Mouse (Mus musculus) skeletal muscle tissue, adult 2 months (tissue): Measurements from ENCODE around the gene Nek9.

Experiments used
- DNase-seq: peaks from one replicate; pipeline ENCODE4 v3.0.0-alpha.2; 2012; ENCODE audit warnings: low read depth, low spot score

Gene Nek9

DNA sequence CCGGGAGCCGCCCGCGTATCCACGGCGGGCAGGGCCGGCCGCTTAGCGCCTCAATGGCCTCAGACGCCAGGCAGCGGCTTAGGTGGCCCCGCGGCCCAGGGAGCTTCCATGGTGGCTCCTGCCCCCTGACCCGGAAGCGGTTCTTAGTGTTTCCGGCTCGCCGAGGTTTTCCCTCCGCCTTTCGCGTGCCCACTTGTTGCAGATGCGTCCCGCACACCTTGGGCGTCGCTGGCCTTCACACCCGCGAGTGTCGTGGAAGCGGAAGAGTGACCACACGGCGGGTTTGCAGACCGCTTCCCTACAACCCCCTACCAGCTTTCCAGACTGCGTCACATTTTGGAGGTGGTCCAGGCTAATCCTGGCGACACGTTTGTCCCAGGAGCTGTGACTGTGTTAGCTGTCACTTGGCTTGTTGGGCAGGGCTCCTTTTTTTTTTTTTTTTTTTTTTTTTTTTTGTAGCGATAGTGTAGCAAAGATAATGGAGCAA is at the start of gene Nek9:
Nek9 (minus strand) TSS at position 120 of the 487 bp plus-strand sequence.
- DNase-seq: peak; percentile 88

DNA sequence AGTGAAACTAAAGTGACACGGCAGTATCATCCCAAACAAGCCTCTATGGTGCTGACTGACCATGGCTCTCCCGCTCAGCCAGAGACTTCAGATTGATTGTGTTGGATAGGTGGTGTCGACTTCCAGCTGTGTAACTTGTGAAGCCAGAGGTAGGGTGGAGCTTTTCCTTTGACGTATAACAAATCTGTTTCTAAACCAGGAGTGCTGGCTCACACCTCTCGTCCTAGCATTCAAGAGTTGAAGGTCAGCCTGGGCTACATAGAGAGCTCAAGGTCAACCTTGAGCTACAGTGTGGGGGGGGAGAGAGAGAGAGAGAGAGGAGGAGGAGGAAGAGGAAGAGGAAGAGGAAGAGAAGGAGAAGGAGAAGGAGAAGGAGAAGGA is 46.8 kb upstream of the Nek9 start:
- no peak for DNase-seq

DNA sequence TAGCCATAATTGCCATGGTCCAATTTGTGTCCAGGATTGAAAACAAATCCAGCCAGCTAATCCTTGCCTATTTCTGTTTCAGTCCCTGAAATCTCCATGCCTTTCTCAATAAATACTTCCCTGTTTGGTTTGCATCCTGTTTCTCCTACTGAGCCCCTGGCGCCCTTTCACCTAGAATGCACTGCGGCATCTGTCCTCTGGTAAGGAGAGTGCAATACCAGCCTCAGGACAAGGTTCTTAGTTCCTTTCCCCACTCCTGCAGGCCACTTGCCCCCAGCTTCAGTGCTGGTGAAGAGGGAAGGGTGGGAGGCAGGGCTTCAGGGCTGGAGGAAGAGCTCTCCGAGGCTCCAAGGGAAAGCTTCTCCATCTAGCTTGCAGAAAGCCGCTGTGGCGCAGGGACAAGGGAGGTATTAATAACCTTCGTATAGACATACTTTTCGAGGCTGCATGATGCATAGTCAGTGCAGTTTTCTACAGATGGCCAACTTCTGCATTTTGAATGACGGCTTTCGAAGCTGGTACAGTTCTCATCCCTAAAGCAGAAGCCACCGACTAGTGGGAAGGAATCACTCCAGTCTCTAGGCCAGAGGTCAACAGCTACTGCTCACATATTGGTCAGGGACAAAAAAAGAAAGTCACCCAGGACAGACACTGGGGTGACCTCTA is 46.3 kb upstream of the Nek9 start:
- DNase-seq: peak; percentile 31

DNA sequence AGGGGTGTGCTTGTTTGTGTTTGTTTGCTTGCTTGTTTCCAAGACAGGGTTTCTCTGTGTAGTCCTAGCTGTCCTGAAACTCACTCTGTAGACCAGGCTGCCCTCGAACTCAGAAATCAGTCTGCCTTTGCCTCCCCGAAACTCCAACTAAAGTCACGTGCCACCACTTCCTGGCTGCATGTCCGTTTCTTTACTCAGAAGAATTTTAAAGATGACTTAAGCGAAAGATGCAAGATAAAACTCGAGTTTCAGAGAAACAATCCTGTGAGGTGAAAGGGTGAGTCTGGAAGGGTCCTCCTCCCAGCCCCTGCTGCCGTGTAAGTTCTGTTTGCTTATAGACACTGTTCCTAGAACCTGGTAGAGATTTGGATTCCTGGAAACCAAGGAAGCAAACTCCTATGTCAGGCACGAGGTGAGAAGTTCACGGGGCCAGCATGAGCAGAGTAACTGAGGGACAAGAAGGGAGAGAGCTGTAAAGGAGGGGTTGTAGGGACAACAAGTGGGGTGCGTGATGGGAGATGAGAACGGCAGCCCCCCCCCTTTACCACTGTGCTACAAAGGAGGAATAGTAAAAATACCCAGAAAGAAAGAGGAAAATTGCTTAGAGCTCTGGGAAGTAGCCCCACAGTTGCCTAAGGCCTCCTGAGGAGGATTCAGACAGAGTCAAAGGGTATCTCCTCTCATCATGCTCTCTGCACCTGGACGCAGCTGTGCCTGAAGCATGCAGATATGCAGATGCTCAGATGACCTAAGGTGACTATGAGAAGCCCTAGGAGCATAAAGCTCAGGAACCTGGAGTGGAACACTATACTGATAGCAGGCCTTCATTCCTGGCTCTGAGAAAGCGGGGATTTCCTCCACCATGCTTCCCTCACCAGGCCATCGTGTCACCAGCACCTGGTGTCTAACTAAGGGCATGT is 43.9 kb upstream of the Nek9 start:
- no peak for DNase-seq

DNA sequence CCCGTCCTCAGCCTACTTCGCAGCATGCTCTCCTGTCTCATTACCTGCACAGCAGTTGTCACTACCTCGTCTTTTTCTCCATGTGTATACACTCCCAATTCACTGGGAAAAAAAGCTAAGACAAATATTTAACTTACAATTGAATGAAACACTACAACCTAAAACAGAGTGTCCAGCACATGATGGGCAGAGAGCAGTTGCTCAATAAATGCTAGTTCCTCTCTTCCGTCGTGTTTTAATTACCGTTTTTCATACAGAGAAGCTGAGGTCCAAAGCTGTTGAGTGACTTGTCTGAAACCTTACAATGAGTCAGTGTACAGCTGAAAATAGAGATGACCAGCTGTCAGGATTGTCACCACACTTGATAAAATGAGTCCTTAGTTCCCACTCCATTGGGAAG is 42.4 kb upstream of the Nek9 start:
- no peak for DNase-seq

DNA sequence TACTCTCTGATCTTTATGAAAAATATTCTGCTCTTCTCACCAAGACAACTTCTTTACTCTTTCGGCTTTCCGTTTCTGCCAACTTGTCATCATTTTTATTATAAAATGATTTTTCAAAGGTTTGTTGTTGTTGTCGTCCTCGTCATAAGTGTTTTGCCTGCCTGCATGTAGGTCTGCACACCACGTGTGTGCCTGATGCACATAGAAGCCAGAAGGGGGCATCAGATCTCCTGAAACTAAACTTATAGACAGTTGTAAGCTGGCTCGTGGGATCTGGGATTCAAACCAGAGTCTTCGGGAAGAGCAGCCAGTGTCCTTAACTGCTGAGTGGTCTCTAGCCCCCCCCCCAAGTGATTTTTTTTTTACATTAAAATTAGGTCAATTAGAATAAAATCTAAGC is 41.8 kb upstream of the Nek9 start:
- no peak for DNase-seq

DNA sequence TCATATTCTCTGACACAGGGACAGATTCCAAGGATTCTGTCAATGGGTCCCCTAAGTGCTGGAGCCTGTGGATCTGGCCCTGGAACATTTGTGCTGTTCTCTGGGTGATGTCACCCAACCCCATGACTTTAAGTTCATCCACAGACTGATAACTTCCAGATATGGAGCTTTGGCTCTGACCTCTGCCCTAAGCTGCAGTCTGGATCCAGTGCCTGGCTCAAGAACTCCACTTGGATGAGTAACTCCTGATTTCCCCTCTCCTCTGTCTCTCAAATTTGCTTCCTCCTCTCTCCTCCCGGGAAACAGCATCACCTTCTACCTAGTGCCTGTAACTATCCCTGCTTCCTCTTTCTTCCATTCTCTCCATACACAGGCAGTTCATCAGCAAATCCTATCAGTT is 41.1 kb upstream of the Nek9 start:
- DNase-seq: peak; percentile 40

DNA sequence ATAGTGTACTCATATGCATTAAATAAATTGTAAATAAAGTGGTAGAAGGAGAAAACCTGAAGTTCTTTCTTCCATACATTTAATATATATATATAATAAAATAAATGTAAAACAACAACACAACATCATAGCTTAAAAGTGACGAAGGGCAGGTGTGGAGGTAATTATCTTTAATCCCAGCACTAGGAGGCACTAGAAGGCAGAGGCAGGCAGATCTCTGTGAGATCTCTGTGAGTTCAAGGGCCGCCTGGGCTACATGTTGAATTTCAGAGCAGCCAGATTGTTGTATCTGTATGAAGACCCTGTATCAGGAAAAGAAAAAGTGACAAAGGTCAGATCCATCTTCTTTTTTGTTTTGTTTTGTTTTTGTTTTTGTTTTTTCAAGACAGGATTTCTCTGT is 39.1 kb upstream of the Nek9 start:
- no peak for DNase-seq

DNA sequence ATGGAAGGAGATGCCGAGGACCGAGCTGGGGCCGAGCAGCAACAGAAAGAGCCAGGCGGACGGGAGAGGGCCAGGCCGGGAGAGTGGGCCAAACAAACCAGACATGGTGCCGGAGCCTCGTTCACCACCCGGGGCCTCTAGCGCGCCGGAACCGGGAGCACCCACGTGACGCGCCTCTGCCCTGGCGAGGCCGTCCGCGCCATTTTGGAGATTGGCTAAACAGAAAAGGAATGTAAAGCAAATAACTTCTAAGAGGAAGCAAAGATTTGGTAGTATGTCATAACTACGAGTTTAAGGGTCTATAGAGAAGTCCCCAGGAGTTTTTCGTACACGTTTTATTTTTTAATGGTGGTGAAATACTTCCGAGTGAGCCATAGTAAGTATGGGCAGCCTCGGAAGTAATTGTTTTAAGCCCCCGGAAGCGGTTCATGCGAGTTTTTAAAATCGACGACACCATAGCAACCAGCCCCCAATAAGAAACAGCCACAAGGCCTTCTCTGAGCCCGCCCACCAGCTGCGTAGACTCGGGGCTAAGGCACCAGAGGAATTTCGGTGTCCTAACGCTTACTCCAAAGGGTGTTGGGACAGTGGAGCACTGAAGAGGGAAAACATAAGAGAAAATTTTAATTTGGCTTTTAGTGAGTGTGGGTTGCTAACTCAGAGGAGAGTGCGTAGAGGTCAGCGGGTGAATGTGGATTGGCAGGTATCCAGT is 35.6 kb upstream of the Nek9 start, which contains the start of gene Tmed10:
Tmed10 (minus strand) TSS at position 287 of the 712 bp plus-strand sequence.
- peak; percentile 93 for DNase-seq

DNA sequence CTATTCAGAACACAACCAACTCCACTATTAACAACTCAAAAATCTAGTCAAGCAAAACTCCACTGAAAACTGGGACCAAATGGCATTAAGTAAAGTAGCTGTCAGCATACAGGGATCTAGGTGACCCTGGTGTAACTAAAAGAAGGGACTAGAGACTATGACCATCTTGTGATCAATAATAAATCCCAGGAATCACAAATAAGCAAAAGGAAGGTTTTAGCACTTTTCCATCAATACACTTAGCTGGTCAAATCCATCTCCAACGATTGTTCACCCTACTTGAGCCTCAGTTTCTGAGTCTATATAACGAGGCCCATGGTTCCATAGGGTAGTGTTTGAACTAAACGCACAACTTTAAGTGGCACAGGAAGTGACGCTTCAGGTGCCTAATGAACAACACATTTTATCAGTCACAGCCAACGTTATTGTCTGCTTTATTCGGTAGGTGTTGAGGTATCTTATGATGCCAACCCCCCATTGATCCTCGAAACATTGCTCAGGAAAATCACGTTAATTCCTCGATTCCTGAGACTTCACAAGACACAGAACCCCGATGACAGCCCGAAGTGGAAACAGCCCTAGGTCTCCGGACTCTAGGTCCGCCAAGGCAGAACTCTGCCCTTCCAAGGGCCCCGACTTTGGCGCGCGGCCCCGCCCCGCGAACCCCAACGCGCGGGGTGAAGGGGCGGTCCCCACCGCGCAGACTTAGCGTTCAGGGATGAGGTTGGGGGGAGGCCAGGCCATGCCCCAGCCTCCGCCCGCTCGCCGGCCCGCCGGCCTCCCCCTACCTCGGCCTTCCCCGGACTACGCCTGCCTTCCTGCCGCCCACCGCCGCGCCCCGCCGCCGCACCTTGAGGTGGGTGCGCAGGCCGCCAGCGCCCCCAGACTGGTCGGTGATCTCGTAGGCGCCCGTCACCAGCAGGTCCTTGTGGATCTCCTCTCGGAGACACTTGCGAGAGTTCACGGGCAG is 34.7 kb upstream of the Nek9 start:
- DNase-seq: peak; percentile 57

DNA sequence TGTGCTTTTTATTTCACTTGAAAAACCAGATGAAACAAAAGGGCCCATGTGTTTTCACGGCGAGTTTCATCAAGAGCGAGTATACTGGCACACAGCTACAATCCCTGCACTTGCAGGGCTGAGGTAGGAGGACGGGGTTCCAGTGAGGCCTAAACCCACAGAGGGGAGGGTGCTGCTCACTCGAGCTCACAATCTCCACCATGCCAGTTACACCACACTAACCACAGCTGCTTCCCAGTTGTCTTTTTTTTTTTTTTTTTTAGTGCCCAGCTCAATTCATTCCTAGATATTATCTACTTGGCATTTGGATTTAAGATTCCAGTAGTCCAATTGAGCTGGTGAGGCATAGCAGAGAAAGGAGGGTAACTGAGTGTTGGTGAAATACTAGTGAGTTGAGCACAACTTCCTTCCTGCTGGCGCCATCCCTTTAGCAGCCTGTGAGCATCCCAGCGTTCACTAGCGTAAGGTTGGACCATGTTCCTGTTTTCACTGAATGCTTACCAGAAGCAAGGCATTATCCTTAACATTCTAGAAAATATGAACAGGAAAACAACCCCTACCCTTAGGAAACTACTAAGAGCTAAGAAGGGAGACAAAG is 33.0 kb upstream of the Nek9 start:
- DNase-seq: no peak

DNA sequence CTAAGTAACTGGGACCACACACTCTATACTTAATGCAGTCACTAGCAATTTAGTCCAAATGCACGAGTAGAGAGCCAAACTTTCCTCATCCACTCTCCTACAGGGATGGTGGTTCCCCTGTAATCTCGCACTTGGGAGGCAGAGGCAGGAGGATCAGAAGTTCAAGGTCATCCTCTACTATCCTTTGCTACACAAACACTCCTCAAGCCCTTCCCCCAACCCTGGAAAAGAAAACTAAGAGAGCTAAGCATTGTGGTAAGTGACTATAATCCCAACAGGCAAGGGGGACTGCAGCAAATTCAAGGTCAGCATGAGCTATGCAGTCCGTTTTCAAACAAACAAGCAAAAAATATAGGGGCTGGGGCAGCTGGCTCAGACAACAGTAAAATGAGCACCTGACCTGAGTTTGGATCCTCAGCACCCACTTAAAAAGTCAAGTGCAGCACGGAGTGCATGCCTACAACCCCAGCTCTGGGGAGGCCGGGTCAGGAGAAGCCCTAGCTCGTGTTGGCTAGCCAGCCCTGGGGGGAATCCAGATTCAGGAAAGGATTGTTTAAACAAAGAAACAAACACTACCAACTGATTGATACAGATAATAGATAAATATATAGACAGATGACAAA is 29.4 kb upstream of the Nek9 start:
- DNase-seq: no peak

DNA sequence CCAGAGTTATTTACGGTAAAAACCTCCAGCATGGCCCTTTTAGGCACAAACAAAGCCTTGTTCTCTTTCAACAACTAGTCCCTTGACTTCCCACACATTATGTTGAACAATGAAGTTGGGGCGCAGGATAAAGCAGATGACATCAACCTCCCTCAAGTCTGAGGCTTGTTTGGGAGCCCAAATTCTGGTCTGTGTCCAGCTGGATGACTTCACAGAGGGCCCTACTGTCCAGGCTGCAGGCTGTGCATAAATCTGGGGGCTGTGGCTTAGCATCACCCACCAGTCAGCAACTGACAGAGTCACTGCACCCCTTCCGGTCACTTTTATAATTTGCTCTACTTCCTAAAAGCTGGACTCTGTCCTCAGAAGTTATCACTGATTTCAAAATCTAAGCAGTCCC is 27.1 kb upstream of the Nek9 start:
- no peak for DNase-seq

DNA sequence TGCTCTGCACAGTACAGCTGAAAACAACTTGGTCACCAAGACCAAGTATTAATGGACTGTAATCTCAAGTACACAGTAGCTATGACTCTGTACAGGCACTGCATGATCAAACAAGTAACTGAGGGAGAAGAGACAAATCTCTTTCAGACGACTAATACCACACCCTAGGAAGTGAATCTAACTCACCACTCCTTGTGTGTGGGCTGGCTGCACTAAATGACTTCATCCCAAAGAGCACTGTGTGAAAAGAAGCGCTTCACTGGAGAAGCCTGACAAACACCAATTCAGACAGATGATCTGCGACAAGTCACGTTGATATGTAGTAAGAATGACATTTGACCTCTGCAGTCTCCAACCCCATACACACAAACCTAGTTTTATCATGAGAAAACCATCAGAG is 23.3 kb upstream of the Nek9 start:
- no peak for DNase-seq

DNA sequence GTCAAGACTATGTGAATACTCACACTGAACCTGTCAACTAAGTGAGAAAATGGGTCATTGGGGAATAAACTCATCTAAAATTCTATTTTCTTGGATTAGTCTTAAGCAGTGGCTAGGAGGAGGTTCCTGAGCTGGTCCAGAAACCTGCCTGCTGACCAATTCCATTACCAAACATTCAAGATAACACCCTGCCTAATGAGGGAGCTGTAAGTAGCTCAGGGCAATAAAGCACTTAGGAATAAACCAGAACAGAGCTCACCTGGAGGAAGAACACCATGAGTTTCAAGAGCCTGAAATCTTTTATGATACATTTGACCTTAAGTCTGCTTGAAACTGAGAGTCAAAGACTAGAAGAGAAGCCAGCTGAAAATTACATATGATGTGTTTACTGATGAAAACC is 22.4 kb upstream of the Nek9 start:
- DNase-seq: no peak

DNA sequence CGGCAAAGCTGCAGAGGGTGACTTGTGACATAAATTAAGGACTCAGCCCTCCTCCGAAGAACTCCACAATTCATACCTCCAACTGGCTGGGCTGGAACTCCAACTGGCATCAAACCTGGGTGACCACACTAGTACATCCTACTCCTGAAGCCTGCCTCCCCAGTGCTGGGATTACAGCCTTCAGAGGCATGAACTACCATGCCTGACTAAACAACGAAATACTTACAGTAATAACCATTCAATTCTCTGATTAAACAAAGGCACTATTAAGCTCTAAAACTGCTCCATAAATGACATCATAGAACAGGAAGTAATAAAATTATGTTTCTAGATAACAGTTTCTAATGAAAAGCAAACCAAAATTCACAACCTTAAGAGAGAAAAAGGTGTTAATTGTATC is 22.0 kb upstream of the Nek9 start:
- DNase-seq: no peak

DNA sequence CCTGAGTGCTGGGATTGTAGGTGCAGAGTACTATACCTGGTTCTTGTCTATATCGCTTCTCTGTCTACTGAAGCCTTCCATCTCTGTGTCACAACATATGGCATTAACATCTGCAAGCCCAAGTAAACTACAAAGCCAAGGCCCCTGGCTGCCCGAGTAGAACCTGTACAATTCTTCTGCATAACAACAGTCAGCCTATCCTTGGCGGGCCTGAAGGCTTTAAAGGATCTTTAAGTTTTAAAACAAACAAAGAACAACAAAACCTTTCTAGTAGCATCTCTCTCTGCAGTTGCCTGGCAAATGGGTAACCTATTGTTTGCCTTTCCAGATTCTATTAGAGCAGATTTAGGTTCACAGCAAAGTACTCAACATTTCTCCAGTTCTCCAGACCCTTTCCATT is 14.9 kb upstream of the Nek9 start:
- DNase-seq: no peak

DNA sequence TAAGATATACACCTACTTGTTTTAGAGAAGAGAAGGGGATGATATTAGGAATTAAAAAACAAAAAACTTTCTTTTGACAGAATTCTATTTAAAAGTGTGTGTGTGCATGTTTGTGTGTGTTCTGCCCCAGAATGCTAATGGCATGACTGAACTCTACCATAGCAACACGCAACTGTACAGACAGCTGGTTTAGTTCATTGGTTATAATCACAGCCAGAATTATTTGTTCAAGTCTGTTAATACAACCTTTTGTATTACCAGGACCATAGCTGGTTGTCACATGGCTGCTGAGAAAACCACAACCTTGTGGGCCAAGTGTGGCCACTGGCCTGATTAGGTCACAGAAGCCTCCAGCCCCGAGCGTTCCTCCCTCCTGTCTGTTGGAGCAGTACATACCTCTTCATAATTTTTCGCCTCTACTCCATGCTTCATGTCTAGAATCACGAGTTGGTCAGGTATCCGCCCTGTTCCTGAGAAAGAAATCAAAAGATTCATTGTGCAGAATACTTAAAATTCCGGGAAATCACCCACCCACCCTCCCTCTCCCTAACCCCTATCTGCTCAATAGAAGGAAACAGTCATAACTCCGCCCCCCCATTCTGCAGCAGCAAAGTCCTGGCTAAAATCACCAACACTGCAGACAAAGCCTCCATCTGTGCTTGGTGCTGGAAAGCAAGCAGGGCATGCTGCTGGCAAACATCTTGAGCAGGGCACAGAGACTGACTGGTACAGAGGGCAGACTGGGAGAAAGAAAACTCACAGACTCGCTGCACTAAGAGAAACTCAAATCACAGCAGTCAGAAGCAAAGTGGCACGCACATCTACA is 11.5 kb upstream of the Nek9 start:
- DNase-seq: no peak

DNA sequence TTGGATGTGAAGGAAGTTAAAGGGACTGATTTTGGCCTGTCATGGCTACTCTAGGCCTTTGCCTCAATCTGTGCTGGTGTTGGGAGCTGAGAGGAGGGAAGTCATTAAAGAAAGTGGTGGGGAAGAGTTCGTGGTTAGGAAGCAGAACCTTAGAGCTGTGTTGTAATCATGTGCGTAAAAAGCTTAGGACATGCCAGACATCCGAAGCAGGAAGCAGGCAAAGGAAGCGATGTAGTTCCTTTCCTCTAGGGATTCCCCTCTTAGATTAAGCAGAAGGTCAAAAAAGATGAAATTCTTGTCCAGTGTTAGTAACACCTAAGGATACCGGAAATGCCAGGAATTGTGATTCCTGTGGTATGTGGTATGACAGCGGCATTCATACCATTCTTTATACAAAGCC is 9.2 kb upstream of the Nek9 start:
- peak; percentile 38 for DNase-seq
